Mouse (Mus musculus): ENCODE measurements around the gene Atp8b4.

DNA sequence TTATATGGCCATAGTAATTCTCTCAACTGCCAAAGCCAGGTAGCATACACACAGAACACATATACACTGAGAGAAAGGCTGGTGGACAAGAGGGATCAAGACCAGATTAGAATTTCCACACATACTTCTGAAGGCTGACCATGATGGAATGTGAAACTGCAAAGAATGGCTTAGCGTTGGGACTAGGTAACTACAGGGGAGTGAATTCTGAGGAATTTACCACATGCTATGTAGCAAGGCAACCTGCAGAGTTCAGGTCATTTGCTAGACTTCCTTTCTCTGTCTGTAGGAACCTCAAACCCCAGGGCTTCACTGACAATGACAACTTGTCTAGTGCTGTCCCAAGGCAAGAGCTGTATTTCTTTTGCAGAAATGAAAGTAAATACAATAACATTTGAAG, 189.4 kb downstream of the Atp8b4 start:
- no peak for TF ChIP-seq POLR2A (IDR thresholded peaks at IDR 0.05; ENCODE audit: extremely low read depth, insufficient read depth, low read length)
- TF ChIP-seq CTCF (IDR thresholded peaks at IDR 0.05; ENCODE audit: extremely low read depth, insufficient read depth, low read length) = no peak
